Mouse (Mus musculus): ENCODE measurements around the gene Actr5. TPM values are rescaled to one million over a fixed set of nuclear protein-coding genes. Genes with fewer than 3 reads are reported as not detected.

The Actr5 gene
- polyA plus RNA-seq, 1 experiment from 2014 or later, result 6.6 TPM

GRCm38 (mm10) chr2:158641869-158642268 lies 17.2 kb downstream of the Actr5 start:
- Histone ChIP-seq H3K9me3 (ENCODE audit: low read length) (no peaks in the 10 kb centered on the region), H3K27ac (ENCODE audit: low read length) (no peak overlapping the region), H3K36me3 (ENCODE audit: insufficient read depth, low read length) (peaks cover 2% of the 10 kb centered on the region), H3K27me3 (replicated peaks; ENCODE audit: insufficient read depth, low read length) (no peaks in the 10 kb centered on the region), H3K9ac (replicated peaks; ENCODE audit: low read depth) (no peak overlapping the region), H3K4me2 (replicated peaks; ENCODE audit: low read depth, low read length) (no peak overlapping the region), H3K4me1 (ENCODE audit: insufficient read depth, low read depth, low read length) (no peaks in the 10 kb centered on the region), H3K4me3 (ENCODE audit: low read depth, low read length) (no peak overlapping the region)
- DNase-seq (ENCODE audit: low spot score) (peak; percentile 91), ATAC-seq (peak; percentile 49; the same call in 1 of the 2 replicates)
- 11% methylated on average over 2 of the region's 2 CpGs for WGBS
- TF ChIP-seq CTCF (IDR thresholded peaks at IDR 0.05) (peak; percentile 89), EP300 (IDR thresholded peaks at IDR 0.05) (no peak)

- ATAC-seq (no peak), DNase-seq (ENCODE audit: low spot score) (no peak)
- no peaks in the 10 kb centered on the region for H3K4me1 ChIP-seq (ENCODE audit: insufficient read depth, low read depth, low read length)
- WGBS, result 92% methylated on average over 2 of the region's 2 CpGs
- TF ChIP-seq EP300 (IDR thresholded peaks at IDR 0.05) (no peak), CTCF (IDR thresholded peaks at IDR 0.05) (no peak)
- H3K27ac ChIP-seq (ENCODE audit: low read length), result no peak overlapping the region
- no peak overlapping the region for H3K4me2 ChIP-seq (replicated peaks; ENCODE audit: low read depth, low read length)
- H3K36me3 ChIP-seq (ENCODE audit: insufficient read depth, low read length), result no peaks in the 10 kb centered on the region; the same call in none of the 2 replicates
- H3K27me3 ChIP-seq (replicated peaks; ENCODE audit: insufficient read depth, low read length), result no peaks in the 10 kb centered on the region
- H3K9me3 ChIP-seq (ENCODE audit: low read length), result no peaks in the 10 kb centered on the region
- no peak overlapping the region for H3K9ac ChIP-seq (replicated peaks; ENCODE audit: low read depth)
- H3K4me3 ChIP-seq (ENCODE audit: low read depth, low read length), result no peak overlapping the region
Observed at GRCm38 (mm10) chr2:158642587-158642986, 17.9 kb downstream of the Actr5 start.

GRCm38 (mm10) chr2:158643791-158644190 lies 19.1 kb downstream of the Actr5 start:
- H3K27me3 ChIP-seq (replicated peaks; ENCODE audit: insufficient read depth, low read length), result no peaks in the 10 kb centered on the region
- no peak for DNase-seq (ENCODE audit: low spot score)
- H3K4me2 ChIP-seq (replicated peaks; ENCODE audit: low read depth, low read length), result no peak overlapping the region
- TF ChIP-seq EP300 (IDR thresholded peaks at IDR 0.05), result no peak
- TF ChIP-seq CTCF (IDR thresholded peaks at IDR 0.05), result no peak
- no peak overlapping the region for H3K4me3 ChIP-seq (ENCODE audit: low read depth, low read length)
- H3K36me3 ChIP-seq (ENCODE audit: insufficient read depth, low read length), result no peaks in the 10 kb centered on the region; the same call in 1 of the 2 replicates
- 71% methylated on average over 3 of the region's 3 CpGs for WGBS
- H3K9me3 ChIP-seq (ENCODE audit: low read length), result no peaks in the 10 kb centered on the region
- no peaks in the 10 kb centered on the region for H3K4me1 ChIP-seq (ENCODE audit: insufficient read depth, low read depth, low read length)
- no peak overlapping the region for H3K9ac ChIP-seq (replicated peaks; ENCODE audit: low read depth)
- no peak for ATAC-seq
- no peak overlapping the region for H3K27ac ChIP-seq (ENCODE audit: low read length)

GRCm38 (mm10) chr2:158651159-158651908 lies 26.6 kb downstream of the Actr5 start:
- H3K27me3 ChIP-seq (replicated peaks; ENCODE audit: insufficient read depth, low read length), result no peaks in the 10 kb centered on the region
- whole genome bisulfite sequencing, result 46% methylated on average over 7 of the region's 7 CpGs
- no peaks in the 10 kb centered on the region for H3K36me3 ChIP-seq (ENCODE audit: insufficient read depth, low read length)
- H3K4me2 ChIP-seq (replicated peaks; ENCODE audit: low read depth, low read length), result no peak overlapping the region
- no peak for DNase-seq (ENCODE audit: low spot score)
- ATAC-seq, result no peak
- H3K9me3 ChIP-seq (ENCODE audit: low read length), result no peaks in the 10 kb centered on the region
- H3K27ac ChIP-seq (ENCODE audit: low read length), result no peak overlapping the region
- no peak overlapping the region for H3K9ac ChIP-seq (replicated peaks; ENCODE audit: low read depth)
- no peak for TF ChIP-seq EP300 (IDR thresholded peaks at IDR 0.05)
- no peak for TF ChIP-seq CTCF (IDR thresholded peaks at IDR 0.05)
- H3K4me1 ChIP-seq (ENCODE audit: insufficient read depth, low read depth, low read length), result no peaks in the 10 kb centered on the region
- H3K4me3 ChIP-seq (ENCODE audit: low read depth, low read length), result no peak overlapping the region

- 12% methylated on average over 4 of the region's 4 CpGs for WGBS
- Histone ChIP-seq H3K9me3 (ENCODE audit: low read length) (no peaks in the 10 kb centered on the region), H3K4me3 (ENCODE audit: low read depth, low read length) (no peak overlapping the region), H3K27me3 (replicated peaks; ENCODE audit: insufficient read depth, low read length) (no peaks in the 10 kb centered on the region), H3K27ac (ENCODE audit: low read length) (no peak overlapping the region), H3K4me1 (ENCODE audit: insufficient read depth, low read depth, low read length) (no peaks in the 10 kb centered on the region), H3K9ac (replicated peaks; ENCODE audit: low read depth) (no peak overlapping the region), H3K4me2 (replicated peaks; ENCODE audit: low read depth, low read length) (no peak overlapping the region), H3K36me3 (ENCODE audit: insufficient read depth, low read length) (no peaks in the 10 kb centered on the region)
- TF ChIP-seq EP300 (IDR thresholded peaks at IDR 0.05) (no peak), CTCF (IDR thresholded peaks at IDR 0.05) (peak; percentile 90)
- DNase-seq (ENCODE audit: low spot score) (peak; percentile 86), ATAC-seq (peak; percentile 48)
Observed at GRCm38 (mm10) chr2:158652985-158653384, 28.3 kb downstream of the Actr5 start.

- Histone ChIP-seq H3K4me2 (replicated peaks; ENCODE audit: low read depth, low read length) (no peak overlapping the region), H3K27ac (ENCODE audit: low read length) (0 out of 2 replicates have a peak overlapping the region, but pooled peaks have one; percentile 28), H3K4me3 (ENCODE audit: low read depth, low read length) (no peak overlapping the region), H3K36me3 (ENCODE audit: insufficient read depth, low read length) (no peaks in the 10 kb centered on the region), H3K9me3 (ENCODE audit: low read length) (no peaks in the 10 kb centered on the region), H3K4me1 (ENCODE audit: insufficient read depth, low read depth, low read length) (0 out of 2 replicates have a peak, but pooled peaks cover 4% of the 10 kb centered on the region), H3K27me3 (replicated peaks; ENCODE audit: insufficient read depth, low read length) (no peaks in the 10 kb centered on the region), H3K9ac (replicated peaks; ENCODE audit: low read depth) (no peak overlapping the region)
- peak; percentile 56 for ATAC-seq
- WGBS, result 55% methylated on average over 9 of the region's 9 CpGs
- peak; percentile 59 for DNase-seq (ENCODE audit: low spot score)
- TF ChIP-seq EP300 (IDR thresholded peaks at IDR 0.05) (no peak), CTCF (IDR thresholded peaks at IDR 0.05) (no peak)
Observed at GRCm38 (mm10) chr2:158654717-158655116, 30.0 kb downstream of the Actr5 start.
